27 mouse cellular contexts compared by ENCODE assay signal in genomic region chr7:25294495-25294894, GRCm38 (mm10). TPM values are rescaled to one million over a fixed set of nuclear protein-coding genes. Genes with fewer than 3 reads are reported as not detected.
DNase-seq lines count a peak whose midpoint lies in the region; ATAC-seq and TF ChIP-seq lines count a peak whose summit lies in the region.
"Had no signal": no experiment of that assay in that cellular context is flagged by ENCODE, and none has a peak within 500 bp of the region (broad histone marks: within the 10 kb centered on the region; RNA-seq: fewer than 3 reads in every experiment).

No protein-coding gene starts in this region.

- no peak for DNase-seq in heart, adult 2 months
- DNase-seq in midbrain, embryonic 14.5 days, result no peak
- no peak for DNase-seq in lung, postnatal 36 days
- DNase-seq: adrenal gland, postnatal 10 days; adrenal gland, postnatal 36 days; cerebellum, adult 2 months; cerebellum, postnatal 36 days; embryo, embryonic 11 days; forebrain, postnatal 0 days; gastrocnemius, postnatal 14 days had no signal

- H3K27ac ChIP-seq in heart, embryonic 12.5 days (ENCODE audit: poor library complexity, severe bottlenecking), result peak overlapping the region; percentile 36; the same call in 1 of the 2 replicates
- no peak overlapping the region for H3K27ac ChIP-seq in heart, adult 2 months
- H3K27ac ChIP-seq in midbrain, embryonic 15.5 days, result 0 out of 2 replicates have a peak overlapping the region, but pooled peaks have one; percentile 9
- no peak overlapping the region for H3K27ac ChIP-seq in midbrain, embryonic 14.5 days (replicated peaks; ENCODE audit: low read depth, low read length)
- peak overlapping the region; percentile 52; the same call in 1 of the 2 replicates for H3K27ac ChIP-seq in limb, embryonic 13.5 days
- H3K27ac ChIP-seq: embryonic facial prominence, embryonic 15.5 days; gastrocnemius, adult 2 months; hindbrain, embryonic 10.5 days; intestine, embryonic 15.5 days had no signal

- no peak for TF ChIP-seq EP300 in heart, adult 2 months (IDR thresholded peaks at IDR 0.05; ENCODE audit: insufficient read depth, low read depth, low read length)

- H3K9me3 ChIP-seq in heart, embryonic 12.5 days (replicated peaks), result peaks cover 3% of the 10 kb centered on the region; the same call in 1 of the 2 replicates
- H3K9me3 ChIP-seq in midbrain, embryonic 15.5 days, result no peaks in the 10 kb centered on the region
- H3K9me3 ChIP-seq in midbrain, embryonic 14.5 days (ENCODE audit: control insufficient read depth, low read length), result no peaks in the 10 kb centered on the region
- H3K9me3 ChIP-seq in limb, embryonic 13.5 days, result no peaks in the 10 kb centered on the region
- H3K9me3 ChIP-seq: embryonic facial prominence, embryonic 15.5 days; hindbrain, embryonic 13.5 days; intestine, embryonic 15.5 days had no signal

- ATAC-seq in heart, embryonic 12.5 days (ENCODE audit: insufficient number of reproducible peaks, low FRiP score), result no peak
- no peak for ATAC-seq in midbrain, embryonic 15.5 days (replicated peaks)
- ATAC-seq in midbrain, embryonic 14.5 days (ENCODE audit: low FRiP score, low TSS enrichment), result no peak
- no peak for ATAC-seq in limb, embryonic 13.5 days (ENCODE audit: low FRiP score, low read depth)
- ATAC-seq: CD4-positive, CD25-positive, alpha-beta regulatory T cell, adult 4 months; forebrain, embryonic 14.5 days; forebrain, postnatal 0 days; hindbrain, embryonic 16.5 days; intestine, embryonic 15.5 days had no signal

- peaks cover 47% of the 10 kb centered on the region for H3K4me1 ChIP-seq in heart, embryonic 12.5 days (replicated peaks)
- H3K4me1 ChIP-seq in heart, adult 2 months (ENCODE audit: control insufficient read depth, insufficient read depth, low read length), result no peaks in the 10 kb centered on the region
- H3K4me1 ChIP-seq in midbrain, embryonic 15.5 days, result peaks cover 35% of the 10 kb centered on the region
- peaks cover 13% of the 10 kb centered on the region for H3K4me1 ChIP-seq in midbrain, embryonic 14.5 days (ENCODE audit: control insufficient read depth, insufficient read depth, low read length)
- peaks cover 34% of the 10 kb centered on the region for H3K4me1 ChIP-seq in limb, embryonic 13.5 days

- 85% methylated on average over 4 of the region's 4 CpGs for WGBS in heart, embryonic 12.5 days
- WGBS in heart, adult 2 months, result 81% methylated on average over 4 of the region's 4 CpGs
- 94% methylated on average over 4 of the region's 4 CpGs for WGBS in midbrain, embryonic 15.5 days
- 91% methylated on average over 4 of the region's 4 CpGs for WGBS in midbrain, embryonic 14.5 days
- WGBS in limb, embryonic 13.5 days, result 90% methylated on average over 4 of the region's 4 CpGs

- no peaks in the 10 kb centered on the region for H3K79me2 ChIP-seq in heart, adult 2 months (replicated peaks; ENCODE audit: control insufficient read depth, insufficient read depth, low read length)

- no peak for TF ChIP-seq POLR2A in heart, adult 2 months (IDR thresholded peaks at IDR 0.05; ENCODE audit: insufficient read depth, low read depth, low read length)

- no peak for TF ChIP-seq CTCF in heart, adult 2 months (IDR thresholded peaks at IDR 0.05)

- H3K27me3 ChIP-seq in heart, embryonic 12.5 days (replicated peaks), result no peaks in the 10 kb centered on the region
- H3K27me3 ChIP-seq in heart, adult 2 months (ENCODE audit: control insufficient read depth, insufficient read depth, low read length), result no peaks in the 10 kb centered on the region
- H3K27me3 ChIP-seq in midbrain, embryonic 15.5 days (replicated peaks), result no peaks in the 10 kb centered on the region
- no peaks in the 10 kb centered on the region for H3K27me3 ChIP-seq in midbrain, embryonic 14.5 days (ENCODE audit: control insufficient read depth, insufficient read depth, low read length)
- no peaks in the 10 kb centered on the region for H3K27me3 ChIP-seq in limb, embryonic 13.5 days
- H3K27me3 ChIP-seq: embryonic facial prominence, embryonic 15.5 days; hindbrain, embryonic 13.5 days; intestine, embryonic 15.5 days had no signal

- no peak overlapping the region for H3K4me3 ChIP-seq in heart, embryonic 12.5 days
- no peak overlapping the region for H3K4me3 ChIP-seq in heart, adult 2 months
- no peak overlapping the region for H3K4me3 ChIP-seq in midbrain, embryonic 15.5 days
- H3K4me3 ChIP-seq in midbrain, embryonic 14.5 days (replicated peaks; ENCODE audit: low read depth, low read length), result no peak overlapping the region
- no peak overlapping the region for H3K4me3 ChIP-seq in limb, embryonic 13.5 days
- H3K4me3 ChIP-seq: embryonic facial prominence, embryonic 15.5 days; gastrocnemius, adult 2 months; hindbrain, embryonic 10.5 days; hindbrain, embryonic 13.5 days; intestine, embryonic 15.5 days had no signal

- intact Hi-C loops in heart, adult 2 months (cut with DNase I), result no loop called here

- no peak overlapping the region for H3K9ac ChIP-seq in heart, embryonic 12.5 days
- H3K9ac ChIP-seq in heart, adult 2 months (ENCODE audit: low read depth, low read length), result no peak overlapping the region
- no peak overlapping the region for H3K9ac ChIP-seq in midbrain, embryonic 15.5 days
- H3K9ac ChIP-seq in midbrain, embryonic 14.5 days (replicated peaks; ENCODE audit: low read length), result no peak overlapping the region
- no peak overlapping the region for H3K9ac ChIP-seq in limb, embryonic 13.5 days
- H3K9ac ChIP-seq: embryonic facial prominence, embryonic 15.5 days; forebrain, postnatal 0 days; hindbrain, embryonic 13.5 days; intestine, embryonic 15.5 days had no signal

- H3K4me2 ChIP-seq in heart, embryonic 12.5 days, result no peak overlapping the region
- H3K4me2 ChIP-seq in midbrain, embryonic 15.5 days, result no peak overlapping the region
- no peak overlapping the region for H3K4me2 ChIP-seq in midbrain, embryonic 14.5 days (ENCODE audit: low read length)
- H3K4me2 ChIP-seq in limb, embryonic 13.5 days (replicated peaks), result no peak overlapping the region
- H3K4me2 ChIP-seq: embryonic facial prominence, embryonic 15.5 days; hindbrain, embryonic 13.5 days; intestine, embryonic 15.5 days had no signal

- H3K36me3 ChIP-seq in heart, embryonic 12.5 days, result peaks cover 67% of the 10 kb centered on the region
- no peaks in the 10 kb centered on the region for H3K36me3 ChIP-seq in heart, adult 2 months (ENCODE audit: control insufficient read depth, insufficient read depth, low read length)
- H3K36me3 ChIP-seq in midbrain, embryonic 15.5 days (replicated peaks), result peaks cover 46% of the 10 kb centered on the region
- peaks cover 67% of the 10 kb centered on the region for H3K36me3 ChIP-seq in midbrain, embryonic 14.5 days (ENCODE audit: control insufficient read depth, insufficient read depth, low read length)
- peaks cover 67% of the 10 kb centered on the region for H3K36me3 ChIP-seq in limb, embryonic 13.5 days

RNA-seq across cellular contexts. Expression of gene Pafah1b3, which starts 3.3 kb away (rescaled TPM):
- 127 and 131 TPM in 2 replicates for polyA plus RNA-seq in heart, embryonic 12.5 days (2016; fragmentation: Nextera tagmentation; extraction: Ambion mirVana)
- 1 to 10 TPM; 2.4 to 3.1 TPM for total RNA-seq in heart, adult 2 months (2021)
- polyA plus RNA-seq in heart, adult 2 months (2012; rRNA removed), result 6.6 and 9.3 TPM in 2 replicates
- polyA plus RNA-seq in midbrain, embryonic 15.5 days (2015; fragmentation: Nextera tagmentation; extraction: Ambion mirVana), result 671 and 679 TPM in 2 replicates
- polyA plus RNA-seq in midbrain, embryonic 14.5 days (2014; fragmentation: Nextera tagmentation; extraction: Ambion mirVana), result 630 and 836 TPM in 2 replicates
- polyA plus RNA-seq in limb, embryonic 13.5 days (2015; fragmentation: Nextera tagmentation; extraction: Ambion mirVana), result 281 and 307 TPM in 2 replicates

RNA-seq across cellular contexts. Expression of gene Prr19, which starts 6.7 kb away (rescaled TPM):
- not detected in 2 replicates for polyA plus RNA-seq in heart, embryonic 12.5 days (2016; fragmentation: Nextera tagmentation; extraction: Ambion mirVana)
- not detected for total RNA-seq in heart, adult 2 months (2021)
- polyA plus RNA-seq in heart, adult 2 months (2012; rRNA removed), result not detected in 2 replicates
- polyA plus RNA-seq in midbrain, embryonic 15.5 days (2015; fragmentation: Nextera tagmentation; extraction: Ambion mirVana), result 3.7 and 4.5 TPM in 2 replicates
- 3.0 and 3.2 TPM in 2 replicates for polyA plus RNA-seq in midbrain, embryonic 14.5 days (2014; fragmentation: Nextera tagmentation; extraction: Ambion mirVana)
- 0.91 and 1.1 TPM in 2 replicates for polyA plus RNA-seq in limb, embryonic 13.5 days (2015; fragmentation: Nextera tagmentation; extraction: Ambion mirVana)
- total RNA-seq: adrenal gland, adult 18-20 months; adrenal gland, postnatal 10 days; adrenal gland, postnatal 36 days; gastrocnemius, adult 2 months; gastrocnemius, postnatal 14 days; gastrocnemius, postnatal 4 days; heart, postnatal 25 days had no signal
- polyA plus RNA-seq: C2C12; CD4-positive, CD25-positive, alpha-beta regulatory T cell, adult 4 months; heart, embryonic 14.5 days; heart, postnatal 0 days had no signal

RNA-seq across cellular contexts. Expression of gene Tmem145, which starts 11.4 kb away (rescaled TPM):
- 0.23 and 0.30 TPM in 2 replicates for polyA plus RNA-seq in heart, embryonic 12.5 days (2016; fragmentation: Nextera tagmentation; extraction: Ambion mirVana)
- total RNA-seq in heart, adult 2 months (2021), result not detected
- polyA plus RNA-seq in heart, adult 2 months (2012; rRNA removed), result 0.06 TPM in 1 of 2 replicates, not detected in the other
- 94.8 and 102 TPM in 2 replicates for polyA plus RNA-seq in midbrain, embryonic 15.5 days (2015; fragmentation: Nextera tagmentation; extraction: Ambion mirVana)
- 68.6 and 77.8 TPM in 2 replicates for polyA plus RNA-seq in midbrain, embryonic 14.5 days (2014; fragmentation: Nextera tagmentation; extraction: Ambion mirVana)
- polyA plus RNA-seq in limb, embryonic 13.5 days (2015; fragmentation: Nextera tagmentation; extraction: Ambion mirVana), result 1.5 and 1.9 TPM in 2 replicates
- total RNA-seq: gastrocnemius, adult 2 months; gastrocnemius, postnatal 14 days; heart, postnatal 25 days had no signal
- polyA plus RNA-seq: CD4-positive, CD25-positive, alpha-beta regulatory T cell, adult 4 months; heart, postnatal 0 days had no signal

RNA-seq across cellular contexts. Expression of gene Megf8, which starts 22.5 kb away (rescaled TPM):
- polyA plus RNA-seq in heart, embryonic 12.5 days (2016; fragmentation: Nextera tagmentation; extraction: Ambion mirVana), result 10.3 and 10.8 TPM in 2 replicates
- 10 to 100 TPM; 28.9 to 31.7 TPM for total RNA-seq in heart, adult 2 months (2021)
- polyA plus RNA-seq in heart, adult 2 months (2012; rRNA removed), result 21.5 and 24.8 TPM in 2 replicates
- 27.0 and 27.4 TPM in 2 replicates for polyA plus RNA-seq in midbrain, embryonic 15.5 days (2015; fragmentation: Nextera tagmentation; extraction: Ambion mirVana)
- polyA plus RNA-seq in midbrain, embryonic 14.5 days (2014; fragmentation: Nextera tagmentation; extraction: Ambion mirVana), result 21.6 and 23.2 TPM in 2 replicates
- 18.1 and 19.5 TPM in 2 replicates for polyA plus RNA-seq in limb, embryonic 13.5 days (2015; fragmentation: Nextera tagmentation; extraction: Ambion mirVana)

RNA-seq across cellular contexts. Expression of gene Cic, which starts 27.0 kb away (rescaled TPM):
- polyA plus RNA-seq in heart, embryonic 12.5 days (2016; fragmentation: Nextera tagmentation; extraction: Ambion mirVana), result 28.8 and 30.5 TPM in 2 replicates
- total RNA-seq in heart, adult 2 months (2021), result 10 to 100 TPM; 62.8 to 62.9 TPM
- 37.7 and 41.6 TPM in 2 replicates for polyA plus RNA-seq in heart, adult 2 months (2012; rRNA removed)
- polyA plus RNA-seq in midbrain, embryonic 15.5 days (2015; fragmentation: Nextera tagmentation; extraction: Ambion mirVana), result 42.1 and 45.9 TPM in 2 replicates
- polyA plus RNA-seq in midbrain, embryonic 14.5 days (2014; fragmentation: Nextera tagmentation; extraction: Ambion mirVana), result 47.3 and 52.0 TPM in 2 replicates
- 40.9 and 43.6 TPM in 2 replicates for polyA plus RNA-seq in limb, embryonic 13.5 days (2015; fragmentation: Nextera tagmentation; extraction: Ambion mirVana)

Comparison
In these comparisons a context has a peak if more than half of its experiments do, and no peak if none do; other contexts are left out.
1. H3K27ac ChIP-seq: peak in heart, embryonic 12.5 days (single experiment), midbrain, embryonic 15.5 days (single experiment) and limb, embryonic 13.5 days (single experiment); none in heart, adult 2 months (single experiment) and midbrain, embryonic 14.5 days (single experiment).
2. RNA of gene Pafah1b3, which starts 3.3 kb away (polyA plus RNA-seq): 671 to 679 TPM in midbrain, embryonic 15.5 days, 630 to 836 TPM in midbrain, embryonic 14.5 days, 281 to 307 TPM in limb, embryonic 13.5 days and 127 to 131 TPM in heart, embryonic 12.5 days; 6.6 to 9.3 TPM in heart, adult 2 months; every median in the first group is over 10 times any median in the second.
3. RNA of gene Tmem145, which starts 11.4 kb away (polyA plus RNA-seq): 94.8 to 102 TPM in midbrain, embryonic 15.5 days and 68.6 to 77.8 TPM in midbrain, embryonic 14.5 days; 1.5 to 1.9 TPM in limb, embryonic 13.5 days, 0.23 to 0.30 TPM in heart, embryonic 12.5 days and 0.06 TPM in heart, adult 2 months; every median in the first group is over 10 times any median in the second.